Mouse (Mus musculus): ENCODE measurements around the gene Tppp2. TPM values are rescaled to one million over a fixed set of nuclear protein-coding genes. Genes with fewer than 3 reads are reported as not detected.

Tppp2 gene
- polyA plus RNA-seq, 1 experiment, result not detected

DNA sequence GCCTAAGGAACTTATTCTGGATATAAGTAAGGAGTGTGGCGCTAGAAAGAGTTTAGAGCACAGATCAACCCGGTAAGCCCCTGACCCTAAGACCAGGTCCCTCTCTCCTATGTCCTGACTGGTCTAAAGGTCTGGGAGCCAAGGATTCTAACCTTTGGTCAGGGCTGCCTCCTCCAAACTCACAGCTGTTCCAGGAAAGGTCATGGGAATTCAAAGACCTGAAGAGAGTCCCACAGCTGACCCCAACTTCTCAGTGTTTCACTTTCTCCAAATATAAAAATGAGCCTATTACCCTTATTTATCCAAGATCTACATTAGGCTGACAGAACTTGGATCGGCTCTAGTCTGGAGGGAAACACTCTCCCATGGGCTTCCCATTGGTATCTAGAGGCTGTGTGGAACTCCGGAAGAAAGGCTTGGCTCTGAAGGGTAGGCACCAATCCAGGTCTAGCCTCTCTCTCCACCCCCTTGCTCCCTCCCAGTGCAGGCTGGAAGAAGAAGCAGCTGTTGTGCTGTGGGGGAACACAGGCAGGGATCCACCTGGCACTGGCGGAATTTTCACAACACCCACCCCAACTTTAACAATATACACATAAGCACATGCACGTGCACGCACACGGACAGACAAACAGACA, 11.2 kb downstream of the Tppp2 start:
- Histone ChIP-seq H3K79me3 (ENCODE audit: low read depth) (no peaks in the 10 kb centered on the region), H3K36me3 (ENCODE audit: control insufficient read depth, insufficient read depth) (no peaks in the 10 kb centered on the region), H3K4me3 (ENCODE audit: insufficient read depth, poor library complexity, severe bottlenecking) (no peak overlapping the region), H3K79me2 (ENCODE audit: control insufficient read depth, insufficient read depth) (no peaks in the 10 kb centered on the region), H3K27me3 (ENCODE audit: control insufficient read depth, insufficient read depth, insufficient read length) (no peaks in the 10 kb centered on the region), H3ac (ENCODE audit: control insufficient read depth, insufficient read length, low read depth) (no peak overlapping the region)
- TF ChIP-seq CEBPB (IDR thresholded peaks at IDR 0.05; ENCODE audit: low read depth), result no peak
- no peak for TF ChIP-seq MAX (IDR thresholded peaks at IDR 0.05)
- TF ChIP-seq MYOG (IDR thresholded peaks at IDR 0.05; ENCODE audit: control insufficient read depth, extremely low read depth, insufficient read length), result no peak

DNA sequence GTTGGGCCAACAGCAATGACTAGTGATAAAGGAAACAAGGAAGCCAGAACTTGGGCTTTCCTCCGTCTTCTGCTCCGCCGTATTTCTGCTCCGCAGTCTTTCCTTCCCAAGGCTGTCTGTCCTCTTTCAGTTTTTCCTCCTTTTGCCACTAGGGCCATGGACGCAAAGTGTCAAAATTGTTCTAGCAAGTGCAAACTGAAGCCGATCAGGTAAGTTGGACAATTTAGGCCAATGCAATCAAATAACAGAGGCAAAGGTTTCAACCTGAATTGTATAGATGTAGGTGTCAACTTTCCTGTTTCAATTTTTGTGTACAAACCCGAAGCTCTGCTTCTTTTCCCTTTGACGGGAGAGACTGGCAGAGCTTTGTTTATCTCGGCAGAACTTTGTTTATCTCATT, 11.7 kb downstream of the Tppp2 start:
- TF ChIP-seq FOSL1 (IDR thresholded peaks at IDR 0.05; ENCODE audit: insufficient read depth, low read length, poor library complexity, severe bottlenecking) (no peak), MAX (IDR thresholded peaks at IDR 0.05) (no peak), MYOG (IDR thresholded peaks at IDR 0.05; ENCODE audit: control insufficient read depth, extremely low read depth, insufficient read length) (no peak), MYOD1 (IDR thresholded peaks at IDR 0.05; ENCODE audit: control insufficient read depth, insufficient read length, low read depth) (no peak), CEBPB (IDR thresholded peaks at IDR 0.05; ENCODE audit: low read depth) (no peak), CTCF (IDR thresholded peaks at IDR 0.05; ENCODE audit: control insufficient read depth, insufficient read depth, insufficient read length) (no peak), USF1 (IDR thresholded peaks at IDR 0.05; ENCODE audit: low read depth) (no peak)
- no peak overlapping the region for H3ac ChIP-seq (ENCODE audit: control insufficient read depth, insufficient read length, low read depth)
- no peaks in the 10 kb centered on the region for H3K27me3 ChIP-seq (ENCODE audit: control insufficient read depth, insufficient read depth, insufficient read length)
- no peaks in the 10 kb centered on the region for H3K36me3 ChIP-seq (ENCODE audit: control insufficient read depth, insufficient read depth)
- no peak overlapping the region for H3K4me3 ChIP-seq (ENCODE audit: insufficient read depth, poor library complexity, severe bottlenecking)
- H3K79me2 ChIP-seq (ENCODE audit: control insufficient read depth, insufficient read depth), result no peaks in the 10 kb centered on the region
- no peaks in the 10 kb centered on the region for H3K79me3 ChIP-seq (ENCODE audit: low read depth)

DNA sequence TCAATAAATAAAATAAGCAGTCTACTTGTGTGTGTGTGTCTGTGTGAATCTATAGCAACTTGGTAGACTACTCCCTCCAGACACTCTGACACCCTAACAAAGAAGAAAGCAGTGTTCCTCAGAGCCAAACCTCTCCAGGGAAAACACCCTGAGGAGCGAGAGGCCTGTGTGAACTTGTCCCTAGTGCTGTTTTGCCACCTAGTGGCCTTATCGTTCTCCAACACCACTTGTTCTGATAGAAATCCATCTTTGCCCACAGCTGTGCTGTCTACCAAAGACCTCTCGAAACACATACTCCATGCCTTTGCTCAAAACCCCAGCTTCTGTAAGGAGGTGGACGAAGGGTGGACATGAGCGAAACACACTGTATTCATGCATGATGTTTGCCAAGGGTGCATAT, 12.6 kb downstream of the Tppp2 start:
- Histone ChIP-seq H3ac (ENCODE audit: control insufficient read depth, insufficient read length, low read depth) (no peak overlapping the region), H3K4me3 (ENCODE audit: insufficient read depth, poor library complexity, severe bottlenecking) (no peak overlapping the region), H3K79me2 (ENCODE audit: control insufficient read depth, insufficient read depth) (no peaks in the 10 kb centered on the region), H3K79me3 (ENCODE audit: low read depth) (no peaks in the 10 kb centered on the region), H3K36me3 (ENCODE audit: control insufficient read depth, insufficient read depth) (no peaks in the 10 kb centered on the region), H3K27me3 (ENCODE audit: control insufficient read depth, insufficient read depth, insufficient read length) (no peaks in the 10 kb centered on the region)
- TF ChIP-seq USF1 (IDR thresholded peaks at IDR 0.05; ENCODE audit: low read depth) (no peak), CTCF (IDR thresholded peaks at IDR 0.05; ENCODE audit: control insufficient read depth, insufficient read depth, insufficient read length) (peak; percentile 15)

DNA sequence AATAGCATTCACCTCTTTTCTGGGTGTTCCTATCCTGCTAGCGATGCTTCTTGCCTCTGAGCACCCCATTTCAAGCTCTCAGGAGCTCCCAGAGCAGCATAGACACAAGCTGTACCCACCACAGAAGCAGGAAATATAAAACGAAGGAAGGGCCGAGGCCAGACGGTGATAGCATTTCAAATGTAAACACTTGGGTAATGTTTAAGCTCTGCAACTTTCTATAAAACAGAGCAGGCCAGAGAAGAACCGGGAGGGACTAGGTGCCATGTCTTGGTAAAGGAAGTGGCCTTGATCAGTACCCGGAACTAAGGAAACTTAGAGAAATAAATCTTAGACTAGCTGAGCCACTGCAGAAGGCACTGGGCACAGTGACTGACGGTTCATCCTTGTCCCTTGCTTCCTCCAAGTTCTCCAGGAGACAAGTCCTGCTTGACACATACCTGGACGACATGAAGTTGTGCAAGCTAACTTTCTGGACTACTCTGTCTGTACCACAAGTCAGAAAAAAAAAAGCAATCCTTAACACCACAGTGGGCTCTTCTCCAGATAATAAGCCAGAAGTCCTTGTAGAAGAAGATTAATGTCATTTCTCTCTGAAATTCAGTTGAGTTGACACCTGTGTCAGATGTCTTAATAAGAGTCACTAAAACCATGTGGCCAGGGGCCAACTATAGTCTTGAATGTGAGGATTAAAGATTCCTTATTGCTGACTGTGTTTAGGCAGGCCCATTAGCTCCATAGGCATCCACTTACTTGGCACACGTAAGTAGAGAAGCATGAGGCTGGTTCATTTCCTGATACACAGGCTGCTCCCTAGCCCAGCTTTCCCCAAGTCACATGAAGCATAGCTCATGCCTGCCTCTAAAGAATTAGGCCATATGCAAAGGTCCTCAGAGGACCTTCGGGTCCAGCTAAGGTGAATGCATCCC, 14.1 kb downstream of the Tppp2 start:
- Histone ChIP-seq H3ac (ENCODE audit: control insufficient read depth, insufficient read length, low read depth) (no peak overlapping the region), H3K79me3 (ENCODE audit: low read depth) (no peaks in the 10 kb centered on the region), H3K27me3 (ENCODE audit: control insufficient read depth, insufficient read depth, insufficient read length) (no peaks in the 10 kb centered on the region), H3K79me2 (ENCODE audit: control insufficient read depth, insufficient read depth) (no peaks in the 10 kb centered on the region), H3K4me3 (ENCODE audit: insufficient read depth, poor library complexity, severe bottlenecking) (no peak overlapping the region), H3K36me3 (ENCODE audit: control insufficient read depth, insufficient read depth) (no peaks in the 10 kb centered on the region)
- TF ChIP-seq MYOD1 (IDR thresholded peaks at IDR 0.05; ENCODE audit: control insufficient read depth, insufficient read length, low read depth), result no peak
- no peak for TF ChIP-seq CTCF (IDR thresholded peaks at IDR 0.05; ENCODE audit: control insufficient read depth, insufficient read depth, insufficient read length)
- no peak for TF ChIP-seq CEBPB (IDR thresholded peaks at IDR 0.05; ENCODE audit: low read depth)
- TF ChIP-seq FOSL1 (IDR thresholded peaks at IDR 0.05; ENCODE audit: insufficient read depth, low read length, poor library complexity, severe bottlenecking), result no peak
- no peak for TF ChIP-seq MAX (IDR thresholded peaks at IDR 0.05)
- TF ChIP-seq USF1 (IDR thresholded peaks at IDR 0.05; ENCODE audit: low read depth), result no peak
- no peak for TF ChIP-seq MYOG (IDR thresholded peaks at IDR 0.05; ENCODE audit: control insufficient read depth, extremely low read depth, insufficient read length)

DNA sequence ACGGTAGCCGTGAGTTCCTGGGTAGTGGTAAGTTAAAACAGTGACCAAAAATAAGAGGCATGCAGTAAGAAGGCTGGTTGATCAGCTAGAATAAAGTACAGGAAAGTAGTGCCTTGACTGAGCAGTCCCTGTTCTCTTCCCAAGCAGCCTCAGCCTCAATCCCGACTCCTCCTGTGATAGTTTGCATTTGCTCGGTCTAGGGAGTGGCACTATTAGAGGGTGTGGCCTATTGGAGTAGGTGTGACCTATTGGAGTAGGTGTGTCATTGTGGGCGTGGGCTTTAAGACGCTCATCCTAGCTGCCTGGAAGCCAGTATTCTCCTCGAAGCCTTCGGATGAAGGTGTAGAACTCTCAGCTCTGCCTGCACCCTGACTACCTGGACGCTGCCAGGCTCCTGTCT, 20.8 kb downstream of the Tppp2 start:
- H3K27me3 ChIP-seq (ENCODE audit: control insufficient read depth, insufficient read depth, insufficient read length), result no peaks in the 10 kb centered on the region
- H3K36me3 ChIP-seq (ENCODE audit: control insufficient read depth, insufficient read depth), result no peaks in the 10 kb centered on the region
- H3K79me3 ChIP-seq (ENCODE audit: low read depth), result no peaks in the 10 kb centered on the region
- no peak overlapping the region for H3ac ChIP-seq (ENCODE audit: control insufficient read depth, insufficient read length, low read depth)
- no peak overlapping the region for H3K4me3 ChIP-seq (ENCODE audit: insufficient read depth, poor library complexity, severe bottlenecking)
- H3K79me2 ChIP-seq (ENCODE audit: control insufficient read depth, insufficient read depth), result no peaks in the 10 kb centered on the region
- TF ChIP-seq MYOD1 (IDR thresholded peaks at IDR 0.05; ENCODE audit: control insufficient read depth, insufficient read length, low read depth) (no peak), FOSL1 (IDR thresholded peaks at IDR 0.05; ENCODE audit: insufficient read depth, low read length, poor library complexity, severe bottlenecking) (no peak), MYOG (IDR thresholded peaks at IDR 0.05; ENCODE audit: control insufficient read depth, extremely low read depth, insufficient read length) (no peak), CTCF (IDR thresholded peaks at IDR 0.05; ENCODE audit: control insufficient read depth, insufficient read depth, insufficient read length) (no peak), CEBPB (IDR thresholded peaks at IDR 0.05; ENCODE audit: low read depth) (no peak), MAX (IDR thresholded peaks at IDR 0.05) (no peak), USF1 (IDR thresholded peaks at IDR 0.05; ENCODE audit: low read depth) (no peak)
